Mouse (Mus musculus) myocyte (in vitro differentiated cells): ENCODE measurements around the gene 1600014C10Rik.

ENCODE experiments used
- CEBPB ChIP-seq: IDR thresholded peaks from 2 replicates; pipeline ENCODE4 v1.6.1; 2011; ENCODE audit warnings: mild to moderate bottlenecking, moderate library complexity; ENCODE audit not compliant: poor library complexity, insufficient read depth, severe bottlenecking
- E2F4 ChIP-seq: IDR thresholded peaks from one replicate; pipeline ENCODE4 v1.6.1; 2011; ENCODE audit warnings: mild to moderate bottlenecking, control low read depth, moderate library complexity; ENCODE audit not compliant: insufficient read depth
- MAX ChIP-seq: IDR thresholded peaks from one replicate; pipeline ENCODE4 v1.6.1; 2011; ENCODE audit warnings: low read depth, mild to moderate bottlenecking, control low read depth
- MYOD1 ChIP-seq, 3 experiments: IDR thresholded peaks; one replicate each; pipeline ENCODE4 v1.6.1; 2011; ENCODE audit warnings: control low read depth in 2 of 3, low read depth in 2 of 3, mild to moderate bottlenecking in 2 of 3, moderate library complexity in 1 of 3; ENCODE audit not compliant: insufficient read length in 2 of 3, control insufficient read depth in 1 of 3
- MYOG ChIP-seq, 3 experiments: IDR thresholded peaks; one replicate each; pipeline ENCODE4 v1.6.1; 2011; ENCODE audit warnings: control low read depth in 2 of 3, low read depth in 2 of 3, mild to moderate bottlenecking in 2 of 3; ENCODE audit not compliant: insufficient read length in 2 of 3, control insufficient read depth in 1 of 3, insufficient read depth in 1 of 3
- POLR2A ChIP-seq: IDR thresholded peaks from one replicate; pipeline ENCODE4 v1.6.1; 2011; ENCODE audit warnings: low read depth, mild to moderate bottlenecking, control low read depth, moderate library complexity; ENCODE audit not compliant: insufficient read length
- POLR2AphosphoS2 ChIP-seq: IDR thresholded peaks from one replicate; pipeline ENCODE4 v1.6.1; 2011; ENCODE audit warnings: low read depth, control low read depth; ENCODE audit not compliant: insufficient read length
- REST ChIP-seq: IDR thresholded peaks from one replicate; pipeline ENCODE4 v1.6.1; 2011; ENCODE audit warnings: mild to moderate bottlenecking, control low read depth, moderate library complexity; ENCODE audit not compliant: insufficient read depth, insufficient read length
- SRF ChIP-seq: IDR thresholded peaks from one replicate; pipeline ENCODE4 v1.6.1; 2011; ENCODE audit warnings: low read depth; ENCODE audit not compliant: control insufficient read depth, insufficient read length
- TCF12 ChIP-seq: IDR thresholded peaks from one replicate; pipeline ENCODE4 v1.6.1; 2011; ENCODE audit warnings: mild to moderate bottlenecking, control low read depth; ENCODE audit not compliant: poor library complexity, insufficient read depth, severe bottlenecking
- TCF3 ChIP-seq: IDR thresholded peaks from one replicate; pipeline ENCODE4 v1.6.1; 2011; ENCODE audit warnings: low read depth, control low read depth; ENCODE audit not compliant: insufficient read length
- USF1 ChIP-seq: IDR thresholded peaks from one replicate; pipeline ENCODE4 v1.6.1; 2011; ENCODE audit warnings: low read depth, mild to moderate bottlenecking, control low read depth, moderate library complexity

GRCm38 (mm10) chr7:38200606-38201289, 17.7 kb downstream of the 1600014C10Rik start:
- TF ChIP-seq MAX (no peak), POLR2A (no peak), E2F4 (no peak), MYOG (IDR thresholded peaks at IDR 0.05; ENCODE audit: control insufficient read depth in 1 of 3, insufficient read depth in 1 of 3, insufficient read length in 2 of 3, low read depth in 2 of 3) (no peak), TCF12 (no peak), CEBPB (no peak), USF1 (no peak), REST (no peak), POLR2AphosphoS2 (no peak), SRF (no peak), MYOD1 (IDR thresholded peaks at IDR 0.05; ENCODE audit: control insufficient read depth in 1 of 3, insufficient read length in 2 of 3, low read depth in 2 of 3) (peak in 1 of 3 experiments; percentile 10), TCF3 (no peak)
